Mouse (Mus musculus) liver, adult 2 months (tissue): ENCODE results near the gene Creb3l1. TPM values are rescaled to one million over a fixed set of nuclear protein-coding genes. Genes with fewer than 3 reads are reported as not detected.

Experiments used
- DNase-seq: peaks from one replicate; pipeline ENCODE4 v3.0.0-alpha.2; 2011; ENCODE audit warnings: low read depth, low spot score; ENCODE audit errors: extremely low read depth
- H3K27ac ChIP-seq: fragments of 200-500 bp; replicated peaks from 2 replicates; pipeline ENCODE4 v1.5.1; 2012; ENCODE audit warnings: low read depth, mild to moderate bottlenecking, control low read depth, inconsistent platforms, low read length; ENCODE audit not compliant: insufficient read depth
- H3K27me3 ChIP-seq: fragments of 200-500 bp; 2 replicates; pipeline ENCODE4 v1.6.1; 2012; ENCODE audit warnings: mild to moderate bottlenecking, moderate library complexity, low read length, inconsistent platforms; ENCODE audit not compliant: control insufficient read depth, insufficient read depth
- H3K36me3 ChIP-seq: fragments of 200-500 bp; 2 replicates; pipeline ENCODE4 v1.6.1; 2012; ENCODE audit warnings: low read length, inconsistent platforms; ENCODE audit not compliant: control insufficient read depth, insufficient read depth
- H3K4me1 ChIP-seq: fragments of 200-500 bp; 2 replicates; pipeline ENCODE4 v1.6.1; 2011; ENCODE audit warnings: low read length; ENCODE audit not compliant: control insufficient read depth, insufficient read depth
- H3K4me3 ChIP-seq: fragments of 200-500 bp; 2 replicates; pipeline ENCODE4 v1.5.1; 2011; ENCODE audit warnings: low read depth, mild to moderate bottlenecking, control low read depth, low read length, moderate library complexity; ENCODE audit not compliant: insufficient read depth
- H3K79me2 ChIP-seq: fragments of 200-500 bp; 2 replicates; pipeline ENCODE4 v1.6.1; 2012; ENCODE audit warnings: inconsistent platforms, mild to moderate bottlenecking, low read length, moderate library complexity; ENCODE audit not compliant: control insufficient read depth, insufficient read depth
- H3K9ac ChIP-seq: fragments of 200-500 bp; 2 replicates; pipeline ENCODE4 v1.6.1; 2012; ENCODE audit warnings: low read depth, mild to moderate bottlenecking, control low read depth, inconsistent platforms, low read length
- CTCF ChIP-seq: fragments of 200-500 bp; IDR thresholded peaks from 2 replicates; pipeline ENCODE4 v1.5.1; 2011; ENCODE audit warnings: low read depth, low read length, control low read depth
- POLR2A ChIP-seq: fragments of 200-500 bp; IDR thresholded peaks from 2 replicates; pipeline ENCODE4 v1.6.1; 2011; ENCODE audit warnings: low read length, control low read depth; ENCODE audit not compliant: insufficient read depth; ENCODE audit errors: extremely low read depth
- WGBS: fragments of 180-500 bp; shearing (Covaris S2); methylation state at CpG from one replicate; pipeline ENCODE4 v1.1.7; 2018; 5-methylcytosine and 5-hydroxymethylcytosine counted together
- polyA plus RNA-seq: library from polyadenylated mRNA; depleted of rRNA; stranded (reverse); fragments of >200 nt; gene quantifications from 2 replicates; pipeline ENCODE4 v1.2.3, GENCODE M21; 2012
- total RNA-seq: library from RNA; depleted of rRNA; stranded (reverse); fragments of >200 nt; gene quantifications from 2 replicates; pipeline ENCODE4 v1.2.3, GENCODE M21; 2014

Creb3l1 gene
- total and polyA plus RNA-seq, 2 experiments = 0.18 to 0.40 TPM

- TF ChIP-seq POLR2A (no peak), CTCF (no peak)
- DNase-seq = no peak
- H3K79me2 ChIP-seq = no peaks in the 10 kb centered on the region
- H3K36me3 ChIP-seq = no peaks in the 10 kb centered on the region
- WGBS = 85% methylated on average over 6 of the region's 6 CpGs
- H3K27ac ChIP-seq = no peak overlapping the region
- 0 out of 2 replicates have a peak, but pooled peaks cover 2% of the 10 kb centered on the region for H3K27me3 ChIP-seq
- no peak overlapping the region for H3K9ac ChIP-seq
- peaks cover 4% of the 10 kb centered on the region; the same call in 1 of the 2 replicates for H3K4me1 ChIP-seq
- no peak overlapping the region for H3K4me3 ChIP-seq
Measured at GRCm38 (mm10) chr2:92006491-92006890, 17.8 kb downstream of the Creb3l1 start.

GRCm38 (mm10) chr2:92004617-92005016 is 19.7 kb downstream of the Creb3l1 start:
- 35% methylated on average over 7 of the region's 7 CpGs for WGBS

GRCm38 (mm10) chr2:91997905-91998608 is 26.2 kb downstream of the Creb3l1 start:
- TF ChIP-seq POLR2A = no peak
- no peak for TF ChIP-seq CTCF
- H3K27me3 ChIP-seq = 0 out of 2 replicates have a peak, but pooled peaks cover 2% of the 10 kb centered on the region
- H3K9ac ChIP-seq = no peak overlapping the region
- H3K4me3 ChIP-seq = no peak overlapping the region
- DNase-seq = no peak
- 89% methylated on average over 16 of the region's 16 CpGs for WGBS
- no peak overlapping the region for H3K27ac ChIP-seq
- H3K79me2 ChIP-seq = no peaks in the 10 kb centered on the region
- 0 out of 2 replicates have a peak, but pooled peaks cover 2% of the 10 kb centered on the region for H3K4me1 ChIP-seq
- no peaks in the 10 kb centered on the region for H3K36me3 ChIP-seq

More at GRCm38 (mm10) chr2:92004617-92005016, 19.7 kb downstream of the Creb3l1 start:
- Histone ChIP-seq H3K79me2 (no peaks in the 10 kb centered on the region), H3K9ac (no peak overlapping the region), H3K27ac (no peak overlapping the region), H3K4me3 (no peak overlapping the region), H3K27me3 (0 out of 2 replicates have a peak, but pooled peaks cover 2% of the 10 kb centered on the region), H3K4me1 (peaks cover 4% of the 10 kb centered on the region; the same call in 1 of the 2 replicates), H3K36me3 (no peaks in the 10 kb centered on the region)
- TF ChIP-seq CTCF = no peak
- no peak for TF ChIP-seq POLR2A
- no peak for DNase-seq

- TF ChIP-seq POLR2A = no peak
- no peak for TF ChIP-seq CTCF
- WGBS = 35% methylated on average over 5 of the region's 5 CpGs
Measured at GRCm38 (mm10) chr2:91996006-91996405, 28.3 kb downstream of the Creb3l1 start.

GRCm38 (mm10) chr2:91993409-91993808 is 30.9 kb downstream of the Creb3l1 start:
- Histone ChIP-seq H3K36me3 (no peaks in the 10 kb centered on the region), H3K4me1 (0 out of 2 replicates have a peak, but pooled peaks cover 2% of the 10 kb centered on the region), H3K9ac (no peak overlapping the region), H3K4me3 (no peak overlapping the region), H3K27ac (no peak overlapping the region), H3K27me3 (no peaks in the 10 kb centered on the region), H3K79me2 (no peaks in the 10 kb centered on the region)
- DNase-seq = no peak
- 72% methylated on average over 3 of the region's 3 CpGs for WGBS
- TF ChIP-seq POLR2A (no peak), CTCF (no peak)

More at GRCm38 (mm10) chr2:91996006-91996405, 28.3 kb downstream of the Creb3l1 start:
- H3K79me2 ChIP-seq = no peaks in the 10 kb centered on the region
- no peaks in the 10 kb centered on the region for H3K36me3 ChIP-seq
- H3K4me3 ChIP-seq = no peak overlapping the region
- H3K27me3 ChIP-seq = no peaks in the 10 kb centered on the region
- H3K4me1 ChIP-seq = 0 out of 2 replicates have a peak, but pooled peaks cover 2% of the 10 kb centered on the region
- no peak overlapping the region for H3K9ac ChIP-seq
- no peak overlapping the region for H3K27ac ChIP-seq
- peak; percentile 50 for DNase-seq

GRCm38 (mm10) chr2:91989750-91990149 is 34.6 kb downstream of the Creb3l1 start:
- no peak for DNase-seq
- H3K4me1 ChIP-seq = no peaks in the 10 kb centered on the region
- no peak overlapping the region for H3K27ac ChIP-seq
- no peaks in the 10 kb centered on the region for H3K36me3 ChIP-seq
- H3K9ac ChIP-seq = no peak overlapping the region
- no peaks in the 10 kb centered on the region for H3K79me2 ChIP-seq
- H3K27me3 ChIP-seq = no peaks in the 10 kb centered on the region
- no peak overlapping the region for H3K4me3 ChIP-seq
- TF ChIP-seq POLR2A (no peak), CTCF (peak; percentile 36; the same call in 1 of the 2 replicates)
